Mouse (Mus musculus) heart, adult 11 months (tissue): Measurements from ENCODE around the gene Phldb2.

ENCODE experiments used
- DNase-seq: peaks from one replicate; pipeline ENCODE4 v3.0.0; 2022

Phldb2 gene

DNA sequence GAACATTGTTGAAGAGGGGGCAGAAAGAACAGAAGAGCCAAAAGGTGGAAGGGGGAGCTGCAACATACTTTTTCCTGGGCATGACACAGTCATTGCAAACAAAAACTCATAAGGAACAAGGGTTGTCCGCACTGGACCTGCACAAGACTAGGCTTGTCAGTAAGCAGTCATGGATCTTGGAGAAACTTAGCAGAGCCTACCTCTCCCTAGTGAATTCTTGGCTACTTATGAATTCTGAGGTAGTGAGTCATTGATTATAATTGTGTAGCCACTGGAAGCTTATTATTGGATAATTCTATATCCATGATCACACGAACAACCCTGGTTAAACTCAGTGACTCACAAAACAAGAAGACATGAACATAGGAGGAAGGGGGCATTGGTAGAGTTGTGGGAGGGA is 7.1 kb downstream of the Phldb2 start:
- DNase-seq: no peak

- peak; percentile 23 for DNase-seq
These were observed 7.7 kb downstream of the Phldb2 start for GRCm38 (mm10) chr16:45945649-45946048.

GRCm38 (mm10) chr16:45945174-45945631 is 8.2 kb downstream of the Phldb2 start:
- peak; percentile 75 for DNase-seq

- DNase-seq: peak; percentile 64
These were observed 11.1 kb downstream of the Phldb2 start for GRCm38 (mm10) chr16:45942169-45942891.

GRCm38 (mm10) chr16:45940701-45941100 is 12.7 kb downstream of the Phldb2 start:
- DNase-seq: peak; percentile 78

GRCm38 (mm10) chr16:45939436-45939835 is 14.0 kb downstream of the Phldb2 start:
- no peak for DNase-seq

- no peak for DNase-seq
These were observed 16.0 kb downstream of the Phldb2 start for GRCm38 (mm10) chr16:45937381-45937780.

DNA sequence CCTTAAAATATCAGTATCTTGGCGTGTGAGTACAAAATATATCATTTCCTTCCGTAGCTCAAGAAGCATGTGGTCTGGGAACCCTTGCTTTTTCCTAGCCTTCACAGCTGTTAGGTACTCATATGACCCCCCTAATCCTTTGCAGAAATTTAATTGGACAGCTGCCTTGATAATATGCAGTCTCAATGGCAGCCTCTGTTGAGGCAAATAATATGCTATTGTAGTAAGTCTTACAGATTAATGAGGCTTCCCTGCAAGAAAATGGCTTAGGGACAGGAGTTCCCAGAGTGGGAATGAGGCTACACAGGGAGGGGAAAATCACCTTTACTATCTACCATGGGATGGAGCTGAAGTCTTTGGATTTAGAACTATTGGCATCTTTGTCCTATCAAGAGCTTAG is 16.9 kb downstream of the Phldb2 start:
- no peak for DNase-seq

DNA sequence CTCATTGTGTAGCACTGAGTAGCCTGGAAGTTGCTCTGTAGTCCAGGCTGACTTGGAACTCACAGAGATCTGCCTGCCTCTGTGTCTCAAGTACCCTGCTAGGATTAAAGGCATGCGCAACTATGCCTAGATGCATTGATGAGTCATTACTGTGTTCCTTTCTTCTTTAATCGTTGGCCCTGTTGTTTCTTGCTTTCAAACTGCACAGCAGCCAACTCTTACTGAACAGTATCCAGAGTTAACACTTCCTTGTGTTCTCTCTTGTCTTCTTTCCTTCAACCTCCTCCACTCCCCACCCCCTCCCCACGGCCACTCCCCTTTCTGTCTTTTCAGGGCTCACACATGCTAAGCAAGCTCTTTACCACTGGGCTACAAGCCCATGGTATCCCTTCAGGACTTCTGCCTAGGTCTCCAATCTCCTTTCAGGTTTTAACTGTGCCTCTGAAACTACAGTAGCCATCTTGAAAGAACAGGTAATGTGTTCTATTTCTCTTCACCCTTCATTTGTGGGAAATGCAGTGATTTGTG is 17.4 kb downstream of the Phldb2 start:
- DNase-seq: no peak

- DNase-seq: no peak
These were observed 18.5 kb downstream of the Phldb2 start for GRCm38 (mm10) chr16:45934721-45935407.

- no peak for DNase-seq
These were observed 23.1 kb downstream of the Phldb2 start for GRCm38 (mm10) chr16:45930308-45930707.

DNA sequence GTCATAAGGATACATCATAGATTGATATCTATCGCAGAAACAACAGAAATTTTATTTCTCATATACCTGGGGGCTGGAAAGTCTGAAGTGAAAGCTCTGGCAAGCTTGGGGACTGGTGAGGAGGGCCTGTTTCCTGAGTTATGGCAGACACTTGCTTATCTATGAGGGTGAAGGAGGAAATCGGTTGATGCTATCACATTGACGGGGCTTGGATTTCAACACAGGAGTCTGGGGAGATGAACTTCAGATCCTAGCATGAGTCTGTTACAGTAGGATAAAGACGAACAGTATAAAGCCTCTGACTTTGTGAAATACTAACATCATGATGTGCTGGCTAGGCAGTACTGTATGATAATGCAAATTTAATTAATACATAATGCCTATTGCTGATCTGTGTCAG is 25.3 kb downstream of the Phldb2 start:
- peak; percentile 61 for DNase-seq

DNA sequence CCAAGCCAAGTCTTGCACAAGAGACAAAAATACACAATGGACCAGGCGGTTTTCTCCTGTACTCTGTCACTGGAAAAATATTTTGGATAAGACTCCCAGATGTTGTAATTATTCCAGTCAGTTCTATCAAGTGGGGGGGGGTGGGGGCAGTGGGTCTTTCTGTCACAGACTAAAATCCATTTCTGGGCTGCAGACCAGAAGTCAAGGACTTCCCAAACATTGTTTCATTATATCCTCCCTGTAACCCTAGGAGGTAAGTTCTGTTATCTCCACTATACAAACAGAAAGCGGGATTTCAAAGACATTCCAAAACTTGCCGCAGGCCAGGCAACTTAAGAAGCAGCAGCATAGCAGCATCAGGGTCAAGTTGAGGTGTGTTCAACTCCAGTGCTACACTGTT is 25.8 kb downstream of the Phldb2 start:
- peak; percentile 88 for DNase-seq

- peak; percentile 66 for DNase-seq
These were observed 26.5 kb downstream of the Phldb2 start for GRCm38 (mm10) chr16:45926875-45927274.

GRCm38 (mm10) chr16:45923731-45924424 is 29.5 kb downstream of the Phldb2 start:
- DNase-seq: peak; percentile 94

DNA sequence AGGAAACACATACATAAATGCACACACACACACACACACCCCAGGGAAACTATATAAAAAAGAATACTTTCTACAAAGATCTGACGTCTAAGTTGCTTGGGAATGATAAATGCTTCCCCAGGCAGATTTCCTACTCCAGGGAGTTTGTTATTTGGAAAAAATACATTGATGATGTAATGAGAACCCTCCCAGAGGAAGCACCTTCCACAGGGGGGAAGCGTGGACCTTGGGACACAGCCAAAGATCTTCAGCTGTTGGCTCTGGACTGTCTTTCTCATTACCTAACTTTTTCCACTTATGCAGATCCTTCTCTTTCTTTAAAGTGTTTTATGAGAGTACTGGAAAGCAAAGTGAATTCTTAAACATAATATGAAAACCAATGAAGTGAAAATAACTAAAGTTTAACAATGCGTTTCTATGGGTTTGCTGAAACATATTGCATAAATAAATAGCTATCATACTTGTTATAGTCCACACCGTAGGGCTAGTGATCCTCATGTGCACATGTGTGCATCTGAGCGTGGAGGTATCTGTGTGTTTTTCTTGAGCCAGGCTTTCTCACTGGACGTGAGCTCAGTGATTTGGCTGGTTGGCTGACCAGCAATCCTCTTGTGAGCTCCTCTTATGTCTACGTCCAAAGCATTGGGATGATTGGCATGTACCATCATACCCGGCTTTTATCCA is 30.7 kb downstream of the Phldb2 start:
- peak; percentile 95 for DNase-seq

GRCm38 (mm10) chr16:45919572-45919971 is 33.8 kb downstream of the Phldb2 start:
- peak; percentile 45 for DNase-seq

DNA sequence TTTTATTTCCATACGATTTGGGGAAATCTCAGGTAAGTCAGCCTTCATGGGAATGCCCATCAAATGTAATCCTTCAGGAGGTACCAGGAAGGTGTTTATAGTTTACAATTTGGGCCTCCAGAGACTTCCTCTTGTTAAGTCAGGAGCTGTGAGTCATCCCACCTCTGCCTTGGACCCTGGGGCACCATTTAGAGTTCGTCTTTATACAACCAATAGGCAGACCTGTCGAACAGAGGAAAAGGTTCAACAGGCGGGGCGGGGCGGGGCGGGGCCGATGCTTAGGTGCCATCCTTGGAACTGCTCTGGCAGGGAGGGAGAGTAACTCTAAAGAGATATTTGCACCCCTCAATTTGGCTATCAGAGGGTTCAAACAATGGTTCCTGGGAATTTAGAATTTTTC is 49.8 kb downstream of the Phldb2 start:
- DNase-seq: no peak

DNA sequence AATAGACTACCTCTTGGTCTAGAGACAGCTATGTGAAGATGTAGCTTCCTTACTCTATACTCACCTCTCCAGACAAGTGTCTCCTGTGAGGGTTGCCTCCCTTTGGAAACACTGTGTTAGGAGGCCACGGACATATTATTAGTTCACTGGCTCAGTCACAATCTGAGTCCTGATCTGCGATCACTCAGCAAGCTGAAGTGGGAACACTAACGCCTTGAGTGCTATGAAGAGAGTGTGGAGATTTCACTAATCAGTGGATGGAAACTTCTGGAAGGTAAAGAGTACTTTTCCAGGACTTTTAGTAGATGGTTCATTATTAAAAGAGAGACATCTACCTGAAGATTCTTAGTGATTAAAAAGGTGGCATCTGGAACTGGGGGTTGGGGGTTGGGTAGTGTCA is 54.9 kb downstream of the Phldb2 start:
- no peak for DNase-seq

DNA sequence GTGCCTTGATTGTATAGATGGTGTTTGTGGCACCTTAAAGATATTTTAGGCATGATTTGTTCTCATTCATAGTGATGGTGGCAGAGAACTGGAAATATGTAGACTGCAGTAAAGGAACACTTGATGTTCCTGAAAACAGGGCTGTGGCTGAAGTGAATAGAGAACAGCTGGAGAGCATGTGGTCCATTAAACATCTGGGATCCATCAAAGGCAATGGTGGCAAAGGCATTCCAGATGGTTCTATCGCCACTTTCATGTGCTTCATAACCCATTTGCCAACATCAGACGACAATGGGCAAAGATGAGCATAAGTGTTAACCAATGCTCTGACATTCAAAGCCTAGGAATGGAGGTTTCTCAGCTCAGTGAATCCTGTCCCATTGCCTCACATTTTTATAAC is 56.8 kb downstream of the Phldb2 start:
- DNase-seq: no peak

GRCm38 (mm10) chr16:45894998-45895397 is 58.4 kb downstream of the Phldb2 start:
- DNase-seq: no peak

GRCm38 (mm10) chr16:45893796-45894195 is 59.6 kb downstream of the Phldb2 start:
- DNase-seq: no peak

DNA sequence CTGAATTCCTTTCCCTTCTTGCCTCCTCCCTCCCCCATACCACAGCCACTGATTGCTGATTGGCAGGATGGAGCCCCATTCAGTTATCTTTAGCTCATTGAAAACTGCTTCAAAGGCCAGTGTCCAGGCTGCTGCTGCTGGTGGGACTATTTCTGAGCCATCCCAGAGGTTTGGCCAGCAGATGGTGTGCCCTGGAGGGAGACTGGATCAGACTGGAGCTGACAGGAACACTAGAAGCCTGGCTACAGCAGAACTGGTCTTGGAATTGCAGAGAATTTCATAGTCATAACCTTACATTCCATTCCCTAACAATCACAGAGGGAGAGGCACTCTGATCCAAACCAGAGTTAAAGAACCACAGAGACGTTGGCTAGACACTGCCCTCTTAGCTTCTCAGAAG is 60.5 kb downstream of the Phldb2 start:
- DNase-seq: peak; percentile 91
